Mouse (Mus musculus): ENCODE results near the gene E130114P18Rik. TPM values are rescaled to one million over a fixed set of nuclear protein-coding genes. Genes with fewer than 3 reads are reported as not detected.

Gene E130114P18Rik
- total and polyA plus RNA-seq, 2 experiments from 2014 or later = 15.2 to 19.3 TPM

DNA sequence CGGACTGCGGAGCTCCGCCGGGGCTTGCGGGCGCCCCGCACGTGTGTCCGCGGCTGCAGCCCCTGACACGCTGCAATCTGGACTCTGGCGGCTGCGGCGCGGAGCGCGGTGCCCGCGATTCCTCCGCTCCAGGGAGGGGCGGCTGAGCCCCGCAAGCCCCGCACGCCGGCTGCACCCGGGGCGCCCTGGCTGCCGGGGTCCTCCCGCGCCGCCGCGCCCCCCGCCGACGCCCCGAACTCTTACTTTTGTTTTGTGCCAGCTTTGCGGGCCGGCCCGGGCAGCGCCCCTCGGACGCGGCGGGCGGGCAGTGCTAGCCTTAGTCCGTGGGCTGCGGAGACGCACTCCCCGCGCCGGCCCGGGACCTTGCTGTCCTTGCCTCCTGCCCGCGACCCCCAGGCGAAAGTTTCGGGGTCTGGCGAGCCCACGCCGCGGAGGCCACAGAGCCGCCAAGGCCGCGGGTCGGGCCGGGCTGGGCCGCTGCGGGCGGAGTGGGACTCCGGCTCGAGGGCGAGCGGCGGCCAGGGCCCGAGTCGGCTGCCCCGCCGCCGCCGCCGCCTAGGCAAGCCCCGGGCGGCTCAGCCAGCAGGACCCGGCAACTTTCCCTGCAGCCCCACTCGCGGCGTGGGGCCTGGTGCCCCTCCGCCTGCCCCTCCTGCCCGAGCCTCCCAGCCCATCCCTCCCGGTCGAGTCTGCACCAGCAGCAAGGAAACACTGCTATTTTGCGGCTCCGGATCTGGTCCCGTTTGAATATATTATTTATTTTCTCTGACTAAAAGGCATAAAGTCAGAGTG lies 529 bp upstream of the E130114P18Rik start:
- peak; percentile 23 for ATAC-seq
- no peaks in the 10 kb centered on the region for H3K36me3 ChIP-seq (ENCODE audit: insufficient read depth)
- no peaks in the 10 kb centered on the region; the same call in 1 of the 2 replicates for H3K27me3 ChIP-seq (ENCODE audit: insufficient read depth, low read length)
- no peak for DNase-seq
- peak overlapping the region; percentile 82 for H3K4me2 ChIP-seq (ENCODE audit: low read depth)
- peak overlapping the region; percentile 87 for H3K27ac ChIP-seq (ENCODE audit: low read depth, low read length)
- H3K9ac ChIP-seq = peak overlapping the region; percentile 82
- TF ChIP-seq CTCF (IDR thresholded peaks at IDR 0.05; ENCODE audit: low read depth) = no peak
- H3K4me1 ChIP-seq (ENCODE audit: insufficient read depth) = 0 out of 2 replicates have a peak, but pooled peaks cover 10% of the 10 kb centered on the region
- no peaks in the 10 kb centered on the region for H3K9me3 ChIP-seq (ENCODE audit: low read length)
- WGBS = under 1% methylated on average over 86 of the region's 94 CpGs
- peak overlapping the region; percentile 78 for H3K4me3 ChIP-seq (ENCODE audit: low read depth, low read length)

DNA sequence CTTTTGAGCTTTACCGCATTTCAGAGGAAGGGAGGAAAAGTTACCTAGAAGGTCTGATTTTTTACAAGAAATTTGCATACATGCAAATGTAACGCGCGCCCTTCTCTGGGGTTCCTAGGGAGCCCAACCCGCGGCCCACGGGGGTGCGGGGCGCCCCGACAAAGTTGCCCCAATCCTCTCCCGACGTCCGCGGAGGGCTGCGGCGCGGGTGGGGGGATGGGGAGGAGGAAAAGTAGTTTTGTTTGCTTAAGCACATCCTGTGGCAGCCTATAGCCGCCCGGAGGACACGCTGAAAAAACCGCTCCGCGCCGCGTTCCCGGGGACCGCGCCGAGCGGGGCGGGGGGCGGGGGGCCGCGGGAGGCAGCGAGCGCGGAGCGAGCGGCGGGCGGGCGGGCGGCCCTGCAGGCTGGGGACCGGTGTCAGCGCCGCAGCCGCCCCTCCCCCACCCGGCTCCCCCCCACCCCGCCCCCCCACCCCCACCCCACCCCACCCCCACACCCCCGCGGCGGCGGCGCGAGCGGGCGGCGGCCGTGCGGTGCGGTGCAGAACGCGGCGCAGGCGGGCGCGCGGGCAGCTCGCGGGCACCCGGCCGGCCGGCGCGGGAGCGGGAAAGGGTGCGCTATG lies 685 bp downstream of the E130114P18Rik start:
- Histone ChIP-seq H3K4me1 (ENCODE audit: insufficient read depth) (0 out of 2 replicates have a peak, but pooled peaks cover 10% of the 10 kb centered on the region), H3K36me3 (ENCODE audit: insufficient read depth) (no peaks in the 10 kb centered on the region), H3K4me2 (ENCODE audit: low read depth) (peak overlapping the region; percentile 82), H3K4me3 (ENCODE audit: low read depth, low read length) (peak overlapping the region; percentile 78), H3K9ac (peak overlapping the region; percentile 82), H3K9me3 (ENCODE audit: low read length) (no peaks in the 10 kb centered on the region), H3K27ac (ENCODE audit: low read depth, low read length) (peak overlapping the region; percentile 87), H3K27me3 (ENCODE audit: insufficient read depth, low read length) (no peaks in the 10 kb centered on the region; the same call in 1 of the 2 replicates)
- DNase-seq (no peak), ATAC-seq (peak; percentile 35)
- 2% methylated on average over 57 of the region's 77 CpGs for WGBS
- no peak for TF ChIP-seq CTCF (IDR thresholded peaks at IDR 0.05; ENCODE audit: low read depth)

DNA sequence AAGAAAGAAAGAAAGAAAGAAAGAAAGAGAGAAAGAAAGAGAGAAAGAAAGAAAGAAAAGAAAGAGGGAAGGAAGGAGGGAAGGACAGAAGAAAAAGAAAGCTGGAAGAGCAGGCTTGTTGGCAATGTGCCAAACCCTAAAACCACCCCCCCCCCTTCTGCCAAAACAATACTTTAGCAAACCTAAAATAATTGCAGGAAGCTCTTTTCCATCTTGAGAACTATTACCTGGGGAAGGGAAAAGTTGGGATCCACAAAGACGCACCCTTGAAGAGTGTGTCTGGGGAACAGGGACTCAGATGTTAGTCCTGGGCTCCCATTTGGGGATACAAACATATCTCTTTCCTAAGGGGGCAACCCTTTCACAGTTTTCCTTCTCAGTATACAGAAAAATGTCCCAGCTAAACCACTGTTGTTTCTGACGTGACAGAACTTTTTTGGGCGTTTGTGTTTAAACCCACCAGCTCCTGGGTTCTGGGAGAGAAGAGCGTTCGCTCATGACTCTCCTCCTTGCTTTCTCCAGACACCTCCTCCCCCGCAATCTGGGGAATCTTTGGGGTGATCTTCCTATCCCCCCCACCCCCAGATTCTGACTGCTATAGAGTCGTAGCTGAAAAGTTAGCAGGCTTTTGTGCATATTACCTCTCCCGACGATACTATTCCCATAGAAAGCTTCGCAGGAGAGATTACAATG lies 1.3 kb downstream of the E130114P18Rik start:
- peak overlapping the region; percentile 78 for H3K4me3 ChIP-seq (ENCODE audit: low read depth, low read length)
- peak; percentile 60 for DNase-seq
- no peaks in the 10 kb centered on the region for H3K36me3 ChIP-seq (ENCODE audit: insufficient read depth)
- peak overlapping the region; percentile 82 for H3K9ac ChIP-seq
- H3K4me1 ChIP-seq (ENCODE audit: insufficient read depth) = 0 out of 2 replicates have a peak, but pooled peaks cover 10% of the 10 kb centered on the region
- H3K27me3 ChIP-seq (ENCODE audit: insufficient read depth, low read length) = no peaks in the 10 kb centered on the region; the same call in 1 of the 2 replicates
- peak overlapping the region; percentile 82 for H3K4me2 ChIP-seq (ENCODE audit: low read depth)
- H3K9me3 ChIP-seq (ENCODE audit: low read length) = no peaks in the 10 kb centered on the region
- no peak for TF ChIP-seq CTCF (IDR thresholded peaks at IDR 0.05; ENCODE audit: low read depth)
- no peak for ATAC-seq
- peak overlapping the region; percentile 87 for H3K27ac ChIP-seq (ENCODE audit: low read depth, low read length)
- 2% methylated on average over 10 of the region's 10 CpGs for WGBS

DNA sequence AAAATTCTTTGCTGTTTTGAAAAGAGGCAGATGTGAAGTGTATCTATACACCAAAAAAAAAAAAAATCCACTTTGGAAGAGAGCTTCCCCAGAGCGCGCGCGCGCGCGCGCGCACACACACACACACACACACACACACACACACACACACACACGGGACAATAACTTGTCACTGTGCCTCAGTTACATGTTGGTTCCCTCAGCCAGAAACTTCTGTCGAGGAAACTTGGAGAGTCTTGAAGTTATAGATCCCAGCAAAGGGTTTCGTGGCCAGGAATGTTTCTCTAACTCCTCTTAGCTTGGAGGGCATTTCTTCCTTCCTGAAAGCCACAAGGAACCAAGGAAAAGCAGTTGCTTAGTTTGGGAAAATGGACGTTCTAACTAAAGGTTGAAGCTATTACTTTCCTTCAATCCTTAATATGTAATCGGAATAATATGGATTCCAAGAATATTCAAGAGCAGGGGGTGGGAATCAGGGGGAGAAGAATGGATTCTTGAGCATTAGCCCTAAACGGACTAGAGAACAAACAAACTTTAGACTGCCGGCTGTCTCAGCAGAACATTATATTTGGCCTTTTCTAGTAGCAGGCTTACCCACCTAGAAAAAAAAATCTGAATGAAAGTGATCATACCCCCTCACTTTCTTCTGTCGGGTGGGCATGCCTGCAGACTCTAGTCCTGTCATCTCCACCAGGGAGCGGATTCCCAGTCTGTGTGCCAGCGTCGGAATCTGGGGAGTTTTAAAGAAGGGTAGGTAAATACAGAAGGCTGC lies 2.2 kb downstream of the E130114P18Rik start:
- no peak for ATAC-seq
- under 1% methylated on average over 20 of the region's 20 CpGs for WGBS
- peak; percentile 49 for DNase-seq

DNA sequence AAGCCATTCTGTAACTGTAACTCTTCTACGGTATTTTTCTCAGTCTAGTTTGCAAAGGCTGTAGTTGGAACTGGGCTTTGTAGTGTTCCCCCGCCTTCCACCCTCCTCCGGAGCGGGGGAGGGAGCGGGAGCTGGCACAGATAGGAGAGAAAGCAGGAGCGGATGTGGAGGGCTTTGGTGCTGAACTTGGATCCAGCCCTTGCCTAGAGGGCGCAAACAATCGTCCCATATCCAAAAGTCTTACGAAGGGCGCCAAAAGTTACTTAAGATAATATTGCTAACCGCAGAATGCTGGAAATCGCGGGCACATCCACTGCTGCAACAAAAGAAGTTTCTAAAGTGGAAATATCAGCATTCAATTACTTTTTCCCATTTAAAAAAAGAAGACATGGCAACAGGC lies 2.8 kb downstream of the E130114P18Rik start:
- peak overlapping the region; percentile 14; the same call in 1 of the 2 replicates for H3K4me3 ChIP-seq (ENCODE audit: low read depth, low read length)
- no peaks in the 10 kb centered on the region; the same call in 1 of the 2 replicates for H3K27me3 ChIP-seq (ENCODE audit: insufficient read depth, low read length)
- WGBS = 1% methylated on average over 13 of the region's 13 CpGs
- DNase-seq = peak; percentile 65
- no peaks in the 10 kb centered on the region for H3K36me3 ChIP-seq (ENCODE audit: insufficient read depth)
- TF ChIP-seq CTCF (IDR thresholded peaks at IDR 0.05; ENCODE audit: low read depth) = no peak
- ATAC-seq = no peak
- no peak overlapping the region for H3K9ac ChIP-seq
- H3K27ac ChIP-seq (ENCODE audit: low read depth, low read length) = peak overlapping the region; percentile 87
- H3K4me1 ChIP-seq (ENCODE audit: insufficient read depth) = 0 out of 2 replicates have a peak, but pooled peaks cover 10% of the 10 kb centered on the region
- no peaks in the 10 kb centered on the region for H3K9me3 ChIP-seq (ENCODE audit: low read length)
- H3K4me2 ChIP-seq (ENCODE audit: low read depth) = peak overlapping the region; percentile 82

More for the DNA sequence above, 2.2 kb downstream of the E130114P18Rik start:
- Histone ChIP-seq H3K9ac (peak overlapping the region; percentile 37), H3K27ac (ENCODE audit: low read depth, low read length) (peak overlapping the region; percentile 87), H3K36me3 (ENCODE audit: insufficient read depth) (no peaks in the 10 kb centered on the region), H3K4me2 (ENCODE audit: low read depth) (peak overlapping the region; percentile 82), H3K4me3 (ENCODE audit: low read depth, low read length) (peak overlapping the region; percentile 23; the same call in 1 of the 2 replicates), H3K9me3 (ENCODE audit: low read length) (no peaks in the 10 kb centered on the region), H3K4me1 (ENCODE audit: insufficient read depth) (0 out of 2 replicates have a peak, but pooled peaks cover 10% of the 10 kb centered on the region), H3K27me3 (ENCODE audit: insufficient read depth, low read length) (no peaks in the 10 kb centered on the region; the same call in 1 of the 2 replicates)
- TF ChIP-seq CTCF (IDR thresholded peaks at IDR 0.05; ENCODE audit: low read depth) = peak; percentile 43; the same call in 1 of the 2 replicates

DNA sequence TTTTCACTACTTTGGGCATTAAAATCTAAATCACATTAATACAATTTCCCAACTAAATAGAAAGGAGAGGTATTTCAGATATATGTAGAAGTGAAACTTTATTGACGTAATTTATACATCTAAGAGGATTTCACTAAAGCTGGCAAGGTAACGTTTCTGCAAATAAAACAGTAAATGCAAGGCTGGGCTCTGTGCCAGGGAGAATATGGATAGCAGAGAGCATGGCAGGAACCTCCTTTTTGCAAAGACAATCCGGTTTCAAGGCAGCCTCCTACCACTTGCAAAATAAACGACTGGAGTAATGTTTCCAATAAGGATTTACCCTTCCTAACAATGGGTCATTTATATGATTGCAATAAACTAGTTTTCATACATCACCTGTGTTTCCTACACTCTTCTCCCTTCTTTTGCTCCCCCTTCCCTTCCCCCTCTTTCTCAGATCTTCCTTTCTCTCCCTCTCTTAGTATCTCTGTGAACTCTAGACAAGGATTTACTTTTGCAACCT lies 3.4 kb downstream of the E130114P18Rik start:
- Histone ChIP-seq H3K4me2 (ENCODE audit: low read depth) (peak overlapping the region; percentile 82), H3K27me3 (ENCODE audit: insufficient read depth, low read length) (no peaks in the 10 kb centered on the region; the same call in 1 of the 2 replicates), H3K4me1 (ENCODE audit: insufficient read depth) (0 out of 2 replicates have a peak, but pooled peaks cover 10% of the 10 kb centered on the region), H3K9me3 (ENCODE audit: low read length) (no peaks in the 10 kb centered on the region), H3K9ac (no peak overlapping the region), H3K4me3 (ENCODE audit: low read depth, low read length) (0 out of 2 replicates have a peak overlapping the region, but pooled peaks have one; percentile 14), H3K36me3 (ENCODE audit: insufficient read depth) (no peaks in the 10 kb centered on the region), H3K27ac (ENCODE audit: low read depth, low read length) (peak overlapping the region; percentile 87; the same call in 1 of the 2 replicates)
- 13% methylated on average over 4 of the region's 4 CpGs for WGBS
- peak; percentile 11 for DNase-seq
- TF ChIP-seq CTCF (IDR thresholded peaks at IDR 0.05; ENCODE audit: low read depth) = no peak
- no peak for ATAC-seq

All from forebrain, postnatal 0 days (tissue).